Mouse (Mus musculus): Measurements from ENCODE around the gene Las1l.
A peak's percentile ranks its signal among the peaks of the same experiment; 100 is the strongest.

GRCm38 (mm10) chrX:95968594-95968965 lies 11.8 kb upstream of the Las1l start:
- 0 out of 2 replicates have a peak, but pooled peaks have one; percentile 25 for TF ChIP-seq CTCF (IDR thresholded peaks at IDR 0.05; ENCODE audit: insufficient read depth, low read depth, low read length)
- TF ChIP-seq POLR2A (IDR thresholded peaks at IDR 0.05; ENCODE audit: insufficient read depth, low read depth, low read length) = no peak

All from olfactory bulb, adult 2 months (tissue).